Mouse (Mus musculus) granulocyte monocyte progenitor cell, adult 5-6 weeks (primary cell): ENCODE measurements at regions not wholly inside any gene's neighbourhood (a gene's known extent, or its start where the extent isn't known, plus 50 kb on each side); places are given as distances from the start of the nearest gene placed in this dataset.

Source experiments
- ATAC-seq: replicated peaks from 2 replicates; pipeline ENCODE4 v1.8.0; 2016; ENCODE audit warnings: mild to moderate bottlenecking, moderate TSS enrichment, inconsistent platforms; ENCODE audit not compliant: poor library complexity, severe bottlenecking

- ATAC-seq: no peak
Observed at GRCm38 (mm10) chr9:87784872-87785271, 53.8 kb upstream of the Tbx18 start.

- ATAC-seq: no peak
Observed at GRCm38 (mm10) chr9:87811746-87812145, 80.7 kb upstream of the Tbx18 start.

- no peak for ATAC-seq
Observed at GRCm38 (mm10) chr9:87822276-87822675, 91.2 kb upstream of the Tbx18 start.

GRCm38 (mm10) chr9:87824691-87825230 is 93.7 kb upstream of the Tbx18 start:
- no peak for ATAC-seq

GRCm38 (mm10) chr9:87843898-87844297 is 112.8 kb upstream of the Tbx18 start:
- ATAC-seq: no peak

- ATAC-seq: no peak
Observed at GRCm38 (mm10) chr9:87844453-87844852, 113.4 kb upstream of the Tbx18 start.

GRCm38 (mm10) chr9:87848882-87849281 is 117.8 kb upstream of the Tbx18 start:
- no peak for ATAC-seq

GRCm38 (mm10) chr9:87850133-87850532 is 119.1 kb upstream of the Tbx18 start:
- ATAC-seq: no peak

- no peak for ATAC-seq
Observed at GRCm38 (mm10) chr9:87861588-87861987, 130.5 kb upstream of the Tbx18 start.

GRCm38 (mm10) chr9:87865236-87865635 is 134.2 kb upstream of the Tbx18 start:
- no peak for ATAC-seq

GRCm38 (mm10) chr9:87872384-87872905 is 141.4 kb upstream of the Tbx18 start:
- ATAC-seq: no peak

- ATAC-seq: no peak
Observed at GRCm38 (mm10) chr9:87882587-87882986, 151.5 kb upstream of the Tbx18 start.

GRCm38 (mm10) chr9:87883069-87883468 is 152.0 kb upstream of the Tbx18 start:
- ATAC-seq: no peak

GRCm38 (mm10) chr9:87894051-87894450 is 163.0 kb upstream of the Tbx18 start:
- no peak for ATAC-seq

GRCm38 (mm10) chr9:87894596-87894995 is 163.5 kb upstream of the Tbx18 start:
- no peak for ATAC-seq

- ATAC-seq: no peak
Observed at GRCm38 (mm10) chr9:87895526-87895925, 164.5 kb upstream of the Tbx18 start.

- ATAC-seq: no peak
Observed at GRCm38 (mm10) chr9:87897336-87897735, 166.3 kb upstream of the Tbx18 start.

GRCm38 (mm10) chr9:87899368-87899767 is 168.3 kb upstream of the Tbx18 start:
- no peak for ATAC-seq

- no peak for ATAC-seq
Observed at GRCm38 (mm10) chr9:87899800-87900199, 168.7 kb upstream of the Tbx18 start.

- ATAC-seq: no peak
Observed at GRCm38 (mm10) chr9:87921291-87921690, 190.2 kb upstream of the Tbx18 start.

- no peak for ATAC-seq
Observed at GRCm38 (mm10) chr9:87925151-87925550, 194.1 kb upstream of the Tbx18 start.

GRCm38 (mm10) chr9:87933230-87933629 is 202.2 kb upstream of the Tbx18 start:
- ATAC-seq: no peak

- no peak for ATAC-seq
Observed at GRCm38 (mm10) chr9:87952426-87952825, 221.4 kb upstream of the Tbx18 start.
